Mouse (Mus musculus): Measurements from ENCODE around the gene Gm5478. TPM values are rescaled to one million over a fixed set of nuclear protein-coding genes. Genes with fewer than 3 reads are reported as not detected.

Gm5478 gene
- polyA plus RNA-seq (2014; fragmentation: Illumina TruSeq; extraction: RNeasy Lipid Tissue Mini Kit (QIAGEN cat#74804); ENCODE audit: low read depth, low replicate concordance), result not detected

GRCm38 (mm10) chr15:101647280-101647679 is at the start of gene Gm5478:
Gm5478 (minus strand) TSS chr15:101647380.

GRCm38 (mm10) chr15:101694207-101694606 is 47.0 kb upstream of the Gm5478 start, which contains the start of gene Krt6a:
Krt6a (minus strand) TSS chr15:101694307.

GRCm38 (mm10) chr15:101680187-101680586 is 33.0 kb upstream of the Gm5478 start, which contains the start of gene Krt6b:
Krt6b (minus strand) TSS chr15:101680287.

GRCm38 (mm10) chr15:101627884-101628283 is 19.3 kb downstream of the Gm5478 start, which contains the start of gene Gm5414:
Gm5414 (minus strand) TSS chr15:101628188.

Other genes starting within 250 kb of the Gm5478 start
- gene Krt7, start 236.3 kb downstream of the Gm5478 start, polyA plus RNA-seq (2014; fragmentation: Illumina TruSeq; extraction: RNeasy Lipid Tissue Mini Kit (QIAGEN cat#74804); ENCODE audit: low read depth, low replicate concordance), result not detected
- gene Krt87, start 208.6 kb downstream of the Gm5478 start, polyA plus RNA-seq (2014; fragmentation: Illumina TruSeq; extraction: RNeasy Lipid Tissue Mini Kit (QIAGEN cat#74804); ENCODE audit: low read depth, low replicate concordance), result not detected
- not detected for gene Krt88, start 199.6 kb downstream of the Gm5478 start, polyA plus RNA-seq (2014; fragmentation: Illumina TruSeq; extraction: RNeasy Lipid Tissue Mini Kit (QIAGEN cat#74804); ENCODE audit: low read depth, low replicate concordance)
- not detected for gene Krt81, start 183.6 kb downstream of the Gm5478 start, polyA plus RNA-seq (2014; fragmentation: Illumina TruSeq; extraction: RNeasy Lipid Tissue Mini Kit (QIAGEN cat#74804); ENCODE audit: low read depth, low replicate concordance)
- gene Krt86, start 173.9 kb downstream of the Gm5478 start, polyA plus RNA-seq (2014; fragmentation: Illumina TruSeq; extraction: RNeasy Lipid Tissue Mini Kit (QIAGEN cat#74804); ENCODE audit: low read depth, low replicate concordance), result not detected
- gene Krt83, start 155.9 kb downstream of the Gm5478 start, polyA plus RNA-seq (2014; fragmentation: Illumina TruSeq; extraction: RNeasy Lipid Tissue Mini Kit (QIAGEN cat#74804); ENCODE audit: low read depth, low replicate concordance), result not detected
- gene Gm49425, start 130.1 kb downstream of the Gm5478 start, polyA plus RNA-seq (2014; fragmentation: Illumina TruSeq; extraction: RNeasy Lipid Tissue Mini Kit (QIAGEN cat#74804); ENCODE audit: low read depth, low replicate concordance), result not detected
- gene Krt84, start 114.6 kb downstream of the Gm5478 start, polyA plus RNA-seq (2014; fragmentation: Illumina TruSeq; extraction: RNeasy Lipid Tissue Mini Kit (QIAGEN cat#74804); ENCODE audit: low read depth, low replicate concordance), result not detected
- gene Krt82, start 96.7 kb downstream of the Gm5478 start, polyA plus RNA-seq (2014; fragmentation: Illumina TruSeq; extraction: RNeasy Lipid Tissue Mini Kit (QIAGEN cat#74804); ENCODE audit: low read depth, low replicate concordance), result not detected
- gene Krt90, start 84.4 kb downstream of the Gm5478 start, polyA plus RNA-seq (2014; fragmentation: Illumina TruSeq; extraction: RNeasy Lipid Tissue Mini Kit (QIAGEN cat#74804); ENCODE audit: low read depth, low replicate concordance), result not detected
- not detected for gene Krt75, start 73.5 kb downstream of the Gm5478 start, polyA plus RNA-seq (2014; fragmentation: Illumina TruSeq; extraction: RNeasy Lipid Tissue Mini Kit (QIAGEN cat#74804); ENCODE audit: low read depth, low replicate concordance)
- not detected for gene Gm5414, start 19.2 kb downstream of the Gm5478 start, polyA plus RNA-seq (2014; fragmentation: Illumina TruSeq; extraction: RNeasy Lipid Tissue Mini Kit (QIAGEN cat#74804); ENCODE audit: low read depth, low replicate concordance)
- gene Krt6b, start 32.9 kb upstream of the Gm5478 start, polyA plus RNA-seq (2014; fragmentation: Illumina TruSeq; extraction: RNeasy Lipid Tissue Mini Kit (QIAGEN cat#74804); ENCODE audit: low read depth, low replicate concordance), result not detected
- not detected for gene Krt6a, start 46.9 kb upstream of the Gm5478 start, polyA plus RNA-seq (2014; fragmentation: Illumina TruSeq; extraction: RNeasy Lipid Tissue Mini Kit (QIAGEN cat#74804); ENCODE audit: low read depth, low replicate concordance)
- not detected for gene Krt5, start 65.5 kb upstream of the Gm5478 start, polyA plus RNA-seq (2014; fragmentation: Illumina TruSeq; extraction: RNeasy Lipid Tissue Mini Kit (QIAGEN cat#74804); ENCODE audit: low read depth, low replicate concordance)
- not detected for gene Krt71, start 95.7 kb upstream of the Gm5478 start, polyA plus RNA-seq (2014; fragmentation: Illumina TruSeq; extraction: RNeasy Lipid Tissue Mini Kit (QIAGEN cat#74804); ENCODE audit: low read depth, low replicate concordance)
- gene Krt72, start 139.1 kb upstream of the Gm5478 start, polyA plus RNA-seq (2014; fragmentation: Illumina TruSeq; extraction: RNeasy Lipid Tissue Mini Kit (QIAGEN cat#74804); ENCODE audit: low read depth, low replicate concordance), result not detected
- not detected for gene Krt73, start 155.0 kb upstream of the Gm5478 start, polyA plus RNA-seq (2014; fragmentation: Illumina TruSeq; extraction: RNeasy Lipid Tissue Mini Kit (QIAGEN cat#74804); ENCODE audit: low read depth, low replicate concordance)
- not detected for gene Krt2, start 170.8 kb upstream of the Gm5478 start, polyA plus RNA-seq (2014; fragmentation: Illumina TruSeq; extraction: RNeasy Lipid Tissue Mini Kit (QIAGEN cat#74804); ENCODE audit: low read depth, low replicate concordance)
- gene Krt1, start 203.4 kb upstream of the Gm5478 start, polyA plus RNA-seq (2014; fragmentation: Illumina TruSeq; extraction: RNeasy Lipid Tissue Mini Kit (QIAGEN cat#74804); ENCODE audit: low read depth, low replicate concordance), result not detected
- not detected for gene Krt77, start 222.3 kb upstream of the Gm5478 start, polyA plus RNA-seq (2014; fragmentation: Illumina TruSeq; extraction: RNeasy Lipid Tissue Mini Kit (QIAGEN cat#74804); ENCODE audit: low read depth, low replicate concordance)
- not detected for gene Krt76, start 245.5 kb upstream of the Gm5478 start, polyA plus RNA-seq (2014; fragmentation: Illumina TruSeq; extraction: RNeasy Lipid Tissue Mini Kit (QIAGEN cat#74804); ENCODE audit: low read depth, low replicate concordance)